Mouse (Mus musculus) thymus, postnatal 4 days (tissue): ENCODE data around the gene Fam114a2.
A peak's percentile ranks its signal among the peaks of the same experiment; 100 is the strongest.

ENCODE experiments used
- DNase-seq: peaks from one replicate; pipeline ENCODE4 v3.0.0; 2021

Fam114a2 gene

GRCm38 (mm10) chr11:57518751-57519148, 333 bp upstream of the Fam114a2 start:
- DNase-seq = no peak

GRCm38 (mm10) chr11:57516946-57517441, 1.4 kb downstream of the Fam114a2 start:
- DNase-seq = no peak

GRCm38 (mm10) chr11:57515218-57515617, 3.2 kb downstream of the Fam114a2 start:
- DNase-seq = no peak

GRCm38 (mm10) chr11:57506899-57507298, 11.5 kb downstream of the Fam114a2 start:
- no peak for DNase-seq

- DNase-seq = no peak
Measured at GRCm38 (mm10) chr11:57503155-57503554, 15.3 kb downstream of the Fam114a2 start.

- DNase-seq = no peak
Measured at GRCm38 (mm10) chr11:57498215-57498614, 20.2 kb downstream of the Fam114a2 start.

GRCm38 (mm10) chr11:57497701-57498100, 20.7 kb downstream of the Fam114a2 start:
- no peak for DNase-seq

GRCm38 (mm10) chr11:57496462-57497039, 21.9 kb downstream of the Fam114a2 start:
- no peak for DNase-seq

GRCm38 (mm10) chr11:57488436-57488835, 30.0 kb downstream of the Fam114a2 start:
- no peak for DNase-seq

GRCm38 (mm10) chr11:57478077-57478476, 40.3 kb downstream of the Fam114a2 start:
- no peak for DNase-seq

- peak; percentile 70 for DNase-seq
Measured at GRCm38 (mm10) chr11:57475119-57475518, 43.3 kb downstream of the Fam114a2 start.

GRCm38 (mm10) chr11:57474296-57474941, 44.0 kb downstream of the Fam114a2 start:
- no peak for DNase-seq

- no peak for DNase-seq
Measured at GRCm38 (mm10) chr11:57470979-57471378, 47.4 kb downstream of the Fam114a2 start.

GRCm38 (mm10) chr11:57470056-57470455, 48.4 kb downstream of the Fam114a2 start:
- no peak for DNase-seq

- peak; percentile 28 for DNase-seq
Measured at GRCm38 (mm10) chr11:57468706-57469105, 49.7 kb downstream of the Fam114a2 start.

GRCm38 (mm10) chr11:57467159-57468110, 51.0 kb downstream of the Fam114a2 start:
- peak; percentile 75 for DNase-seq

GRCm38 (mm10) chr11:57465844-57466243, 52.6 kb downstream of the Fam114a2 start:
- no peak for DNase-seq

GRCm38 (mm10) chr11:57465025-57465424, 53.4 kb downstream of the Fam114a2 start:
- peak; percentile 62 for DNase-seq

GRCm38 (mm10) chr11:57459759-57460158, 58.7 kb downstream of the Fam114a2 start:
- DNase-seq = no peak

GRCm38 (mm10) chr11:57454421-57454820, 64.0 kb downstream of the Fam114a2 start:
- no peak for DNase-seq

GRCm38 (mm10) chr11:57445237-57445962, 73.0 kb downstream of the Fam114a2 start:
- DNase-seq = peak; percentile 11

- DNase-seq = no peak
Measured at GRCm38 (mm10) chr11:57434153-57434552, 84.3 kb downstream of the Fam114a2 start.
